Mouse (Mus musculus) stomach, postnatal 0 days (tissue): Measurements from ENCODE around the gene Wfdc8. TPM values are rescaled to one million over a fixed set of nuclear protein-coding genes. Genes with fewer than 3 reads are reported as not detected.
A peak's percentile ranks its signal among the peaks of the same experiment; 100 is the strongest.
"Not testable (repeated sequence)": the region's sequence is repeated elsewhere in the genome, so short reads cannot be mapped to it uniquely, and the experiment has no call there.

Experiments
- ATAC-seq: fragments of 200-750 bp; cut with Nextera tagmentation; 2 replicates; pipeline ENCODE4 v1.8.0; 2017; ENCODE audit not compliant: low FRiP score, low TSS enrichment
- DNase-seq: peaks from one replicate; pipeline ENCODE4 v3.0.0-alpha.2; 2016; ENCODE audit warnings: low spot score
- H3K27ac ChIP-seq: fragments of 300-500 bp; sonication (generic); replicated peaks from 2 replicates; pipeline ENCODE4 v1.5.1; 2014; ENCODE audit warnings: mild to moderate bottlenecking, control low read depth
- H3K27me3 ChIP-seq: fragments of 300-500 bp; sonication (generic); 2 replicates; pipeline ENCODE4 v1.6.1; 2014; ENCODE audit warnings: low read length; ENCODE audit not compliant: control insufficient read depth, insufficient read depth
- H3K36me3 ChIP-seq: fragments of 300-500 bp; sonication (generic); 2 replicates; pipeline ENCODE4 v1.6.1; 2014; ENCODE audit warnings: low read length, mixed read lengths; ENCODE audit not compliant: control insufficient read depth, insufficient read depth
- H3K4me1 ChIP-seq: fragments of 300-500 bp; sonication (generic); replicated peaks from 2 replicates; pipeline ENCODE4 v1.6.1; 2014; ENCODE audit warnings: antibody characterized with exemption; ENCODE audit not compliant: control insufficient read depth, insufficient read depth
- H3K4me2 ChIP-seq: fragments of 300-500 bp; sonication (generic); replicated peaks from 2 replicates; pipeline ENCODE4 v1.6.1; 2014; ENCODE audit warnings: low read depth, mild to moderate bottlenecking, control low read depth, moderate library complexity
- H3K4me3 ChIP-seq: fragments of 300-500 bp; sonication (generic); 2 replicates; pipeline ENCODE4 v1.5.1; 2014; ENCODE audit warnings: low read depth, low read length, control low read depth
- H3K9ac ChIP-seq: fragments of 300-500 bp; sonication (generic); 2 replicates; pipeline ENCODE4 v1.6.1; 2014; ENCODE audit warnings: mild to moderate bottlenecking, low read length, control low read depth, mixed read lengths
- H3K9me3 ChIP-seq: fragments of 300-500 bp; sonication (generic); 2 replicates; pipeline ENCODE4 v1.6.1; 2016; ENCODE audit warnings: low read length; ENCODE audit not compliant: control insufficient read depth
- CTCF ChIP-seq: IDR thresholded peaks from 2 replicates; pipeline ENCODE4 v1.5.1; 2016; ENCODE audit warnings: antibody characterized with exemption, low read depth, mild to moderate bottlenecking, moderate library complexity
- EP300 ChIP-seq: optimal IDR thresholded peaks from 2 replicates; pipeline ENCODE3; 2016; ENCODE audit warnings: antibody characterized with exemption
- whole genome bisulfite sequencing: fragments of 180-500 bp; shearing (Covaris S2); extraction: QIAGEN DNeasy Blood & Tissue Kit; methylation state at CpG from one replicate; pipeline ENCODE4 v1.1.7; 2014; 5-methylcytosine and 5-hydroxymethylcytosine counted together
- polyA plus RNA-seq: library from polyadenylated mRNA; unstranded; fragments of >200 nt; fragmentation: Nextera tagmentation; extraction: Ambion mirVana; gene quantifications from 2 replicates; pipeline ENCODE4 v1.2.1, GENCODE M21; 2015

Wfdc8 gene
- polyA plus RNA-seq, result not detected in 2 replicates

- H3K27me3 ChIP-seq, H3K36me3 ChIP-seq, DNase-seq, H3K9ac ChIP-seq, H3K4me3 ChIP-seq, H3K4me2 ChIP-seq, ATAC-seq, H3K9me3 ChIP-seq, H3K4me1 ChIP-seq, H3K27ac ChIP-seq: not testable (repeated sequence)
- 44% methylated on average over 8 of the region's 8 CpGs for WGBS
Observed at GRCm38 (mm10) chr2:164613471-164613870, at the start of gene Wfdc8, which contains the start of gene Wfdc6b. TSS of gene Wfdc8 (minus strand) at chr2:164613626. TSS of gene Wfdc6b (plus strand) at chr2:164613522.

- WGBS, result 82% methylated on average over 9 of the region's 9 CpGs
- no peaks in the 10 kb centered on the region for H3K36me3 ChIP-seq
- H3K27ac ChIP-seq, result no peak within 1 kb of the TSS
- no peaks in the 10 kb centered on the region for H3K4me1 ChIP-seq
- no peak for TF ChIP-seq CTCF
- TF ChIP-seq EP300, result no peak
- no peaks in the 10 kb centered on the region for H3K27me3 ChIP-seq
- H3K9me3 ChIP-seq, result no peaks in the 10 kb centered on the region
- ATAC-seq (no peak), DNase-seq (no peak)
- H3K4me3 ChIP-seq, result no peak within 1 kb of the TSS
- no peak within 1 kb of the TSS for H3K4me2 ChIP-seq
- no peak within 1 kb of the TSS for H3K9ac ChIP-seq
Observed at GRCm38 (mm10) chr2:164656483-164656882, 43.1 kb upstream of the Wfdc8 start, which contains the start of gene Wfdc9. TSS of gene Wfdc9 (minus strand) at chr2:164656583.

- H3K9ac ChIP-seq, result no peak within 1 kb of the TSS
- DNase-seq, result peak; percentile 60
- H3K9me3 ChIP-seq, result no peaks in the 10 kb centered on the region
- H3K27ac ChIP-seq, result no peak within 1 kb of the TSS
- ATAC-seq, result no peak
- H3K36me3 ChIP-seq, result no peaks in the 10 kb centered on the region
- no peaks in the 10 kb centered on the region for H3K4me1 ChIP-seq
- no peaks in the 10 kb centered on the region for H3K27me3 ChIP-seq
- 13% methylated on average over 11 of the region's 11 CpGs for WGBS
- TF ChIP-seq CTCF (peak; percentile 88), EP300 (no peak)
- H3K4me3 ChIP-seq, result no peak within 1 kb of the TSS
- H3K4me2 ChIP-seq, result no peak within 1 kb of the TSS
Observed at GRCm38 (mm10) chr2:164655858-164656257, 42.4 kb upstream of the Wfdc8 start, which contains the start of gene Wfdc10. TSS of gene Wfdc10 (plus strand) at chr2:164656046.

GRCm38 (mm10) chr2:164641881-164642673 lies 28.7 kb upstream of the Wfdc8 start:
- ATAC-seq (no peak), DNase-seq (no peak)
- no peak overlapping the region for H3K9ac ChIP-seq
- H3K36me3 ChIP-seq, result no peaks in the 10 kb centered on the region
- TF ChIP-seq EP300, result no peak
- no peak for TF ChIP-seq CTCF
- no peak overlapping the region for H3K27ac ChIP-seq
- H3K27me3 ChIP-seq, result no peaks in the 10 kb centered on the region
- no peaks in the 10 kb centered on the region for H3K4me1 ChIP-seq
- 70% methylated on average over 13 of the region's 13 CpGs for WGBS
- no peak overlapping the region for H3K4me3 ChIP-seq
- H3K4me2 ChIP-seq, result no peak overlapping the region
- H3K9me3 ChIP-seq, result no peaks in the 10 kb centered on the region

- no peak overlapping the region for H3K9ac ChIP-seq
- no peaks in the 10 kb centered on the region for H3K4me1 ChIP-seq
- no peak overlapping the region for H3K4me3 ChIP-seq
- no peaks in the 10 kb centered on the region for H3K36me3 ChIP-seq
- no peaks in the 10 kb centered on the region for H3K9me3 ChIP-seq
- ATAC-seq (no peak), DNase-seq (no peak)
- TF ChIP-seq EP300 (no peak), CTCF (no peak)
- WGBS, result 67% methylated on average over 7 of the region's 7 CpGs
- H3K27ac ChIP-seq, result no peak overlapping the region
- H3K4me2 ChIP-seq, result no peak overlapping the region
- no peaks in the 10 kb centered on the region for H3K27me3 ChIP-seq
Observed at GRCm38 (mm10) chr2:164641129-164641528, 27.7 kb upstream of the Wfdc8 start.

- TF ChIP-seq CTCF (no peak), EP300 (no peak)
- no peaks in the 10 kb centered on the region for H3K4me1 ChIP-seq
- ATAC-seq, result no peak
- H3K9me3 ChIP-seq, result no peaks in the 10 kb centered on the region
- H3K36me3 ChIP-seq, result no peaks in the 10 kb centered on the region
- H3K27me3 ChIP-seq, result no peaks in the 10 kb centered on the region
- no peak within 1 kb of the TSS for H3K4me2 ChIP-seq
- no peak within 1 kb of the TSS for H3K9ac ChIP-seq
- no peak within 1 kb of the TSS for H3K27ac ChIP-seq
- no peak within 1 kb of the TSS for H3K4me3 ChIP-seq
- 77% methylated on average over 3 of the region's 3 CpGs for WGBS
- no peak for DNase-seq
Observed at GRCm38 (mm10) chr2:164638696-164639095, 25.3 kb upstream of the Wfdc8 start, which contains the start of gene Wfdc16. TSS of gene Wfdc16 (minus strand) at chr2:164638796.
